Mouse (Mus musculus) kidney, postnatal 0 days (tissue): ENCODE measurements at regions not wholly inside any gene's neighbourhood (a gene's known extent, or its start where the extent isn't known, plus 50 kb on each side); places are given as distances from the start of the nearest gene placed in this dataset.
A peak's percentile ranks its signal among the peaks of the same experiment; 100 is the strongest.

Source experiments
- ATAC-seq: fragments of 200-750 bp; cut with Nextera tagmentation; replicated peaks from 2 replicates; pipeline ENCODE4 v1.8.0; 2017; ENCODE audit warnings: low read depth, moderate number of reproducible peaks, moderate TSS enrichment, moderate library complexity; ENCODE audit not compliant: low FRiP score
- DNase-seq: peaks from one replicate; pipeline ENCODE4 v3.0.0-alpha.2; 2016; ENCODE audit warnings: low spot score
- H3K27ac ChIP-seq: fragments of 300-500 bp; sonication (generic); 2 replicates; pipeline ENCODE4 v1.5.1; 2014; ENCODE audit warnings: mild to moderate bottlenecking
- H3K27me3 ChIP-seq: fragments of 300-500 bp; sonication (generic); 2 replicates; pipeline ENCODE4 v1.6.1; 2014; ENCODE audit warnings: low read length, mixed read lengths; ENCODE audit not compliant: insufficient read depth
- H3K36me3 ChIP-seq: fragments of 300-500 bp; sonication (generic); 2 replicates; pipeline ENCODE4 v1.6.1; 2014; ENCODE audit warnings: low read length, mixed read lengths; ENCODE audit not compliant: insufficient read depth
- H3K4me1 ChIP-seq: fragments of 300-500 bp; sonication (generic); replicated peaks from 2 replicates; pipeline ENCODE4 v1.6.1; 2014; ENCODE audit warnings: antibody characterized with exemption, low read length, mixed read lengths; ENCODE audit not compliant: insufficient read depth
- H3K4me2 ChIP-seq: fragments of 300-500 bp; sonication (generic); 2 replicates; pipeline ENCODE4 v1.6.1; 2014; ENCODE audit warnings: mild to moderate bottlenecking, low read length, moderate library complexity, mixed read lengths
- H3K4me3 ChIP-seq: fragments of 300-500 bp; sonication (generic); replicated peaks from 2 replicates; pipeline ENCODE4 v1.5.1; 2014; ENCODE audit warnings: low read depth, low read length
- H3K9ac ChIP-seq: fragments of 300-500 bp; sonication (generic); 2 replicates; pipeline ENCODE4 v1.6.1; 2014; ENCODE audit warnings: low read depth, low read length
- H3K9me3 ChIP-seq: fragments of 300-500 bp; sonication (generic); replicated peaks from 2 replicates; pipeline ENCODE4 v1.6.1; 2016; ENCODE audit warnings: low read length, inconsistent platforms, mixed read lengths
- CTCF ChIP-seq: IDR thresholded peaks from 2 replicates; pipeline ENCODE4 v1.5.1; 2016; ENCODE audit warnings: antibody characterized with exemption, low read depth, mild to moderate bottlenecking, moderate library complexity
- WGBS: fragments of 180-500 bp; shearing (Covaris S2); extraction: QIAGEN DNeasy Blood & Tissue Kit; methylation state at CpG from one replicate; pipeline ENCODE4 v1.1.7; 2014; 5-methylcytosine and 5-hydroxymethylcytosine counted together

DNA sequence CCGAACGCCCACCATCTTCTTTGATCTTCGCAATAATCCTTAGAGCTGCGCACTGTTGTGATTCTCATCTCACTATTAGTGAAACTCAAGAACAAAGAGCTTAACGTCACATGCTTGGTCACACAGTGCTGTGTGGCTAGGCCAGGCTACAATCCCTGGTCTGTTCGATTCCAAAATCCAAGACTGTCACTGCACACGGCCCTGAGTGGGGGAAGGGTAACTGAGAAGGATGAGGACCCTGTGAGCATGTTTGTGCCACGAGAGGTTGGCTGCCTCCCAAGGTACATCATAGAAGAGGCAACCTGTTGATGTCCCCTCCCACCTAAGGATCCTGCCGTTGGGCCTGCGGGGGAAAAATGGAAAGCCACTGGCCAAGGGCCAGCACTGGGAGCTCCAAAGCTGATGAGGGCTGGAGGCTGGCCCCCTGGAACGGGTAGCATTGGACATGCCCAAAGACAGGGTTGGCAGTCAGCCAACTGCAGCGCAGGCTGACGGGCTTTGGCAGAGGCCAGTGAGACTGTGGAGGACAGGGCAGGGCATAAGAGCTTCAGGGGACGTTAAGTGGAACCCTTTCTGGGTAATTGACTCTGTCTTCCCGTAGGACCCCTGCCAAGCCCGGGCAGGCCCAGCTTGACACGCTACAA lies 172.1 kb upstream of the Cadm1 start:
- ATAC-seq, result peak; percentile 54; the same call in 1 of the 2 replicates
- no peak overlapping the region for H3K4me2 ChIP-seq
- WGBS, result 48% methylated on average over 17 of the region's 17 CpGs
- H3K27ac ChIP-seq, result no peak overlapping the region
- TF ChIP-seq CTCF, result no peak
- H3K36me3 ChIP-seq, result no peaks in the 10 kb centered on the region
- no peak overlapping the region for H3K4me3 ChIP-seq
- no peak overlapping the region for H3K9ac ChIP-seq
- no peaks in the 10 kb centered on the region for H3K4me1 ChIP-seq
- no peaks in the 10 kb centered on the region for H3K9me3 ChIP-seq
- no peaks in the 10 kb centered on the region for H3K27me3 ChIP-seq
- DNase-seq, result no peak

DNA sequence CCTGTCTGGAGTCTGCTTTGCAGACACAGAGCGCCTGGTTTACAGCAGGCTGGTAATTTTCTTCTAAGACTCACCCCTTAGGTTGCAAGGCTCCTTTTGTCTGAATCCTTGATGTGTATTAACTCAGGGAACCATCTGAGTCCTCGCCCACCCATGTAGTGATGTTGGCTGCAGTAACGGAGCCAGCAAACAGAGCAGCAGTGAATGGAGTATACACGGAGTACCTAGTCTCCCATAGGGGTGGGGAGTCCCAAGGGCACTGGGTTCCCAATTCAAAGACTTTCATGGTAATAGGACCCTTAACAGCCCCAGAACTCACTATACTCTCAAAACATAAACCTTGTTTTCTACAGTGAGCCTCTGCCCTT lies 171.6 kb upstream of the Cadm1 start:
- Histone ChIP-seq H3K27me3 (no peaks in the 10 kb centered on the region), H3K4me3 (no peak overlapping the region), H3K9me3 (no peaks in the 10 kb centered on the region), H3K27ac (no peak overlapping the region), H3K4me1 (no peaks in the 10 kb centered on the region), H3K4me2 (no peak overlapping the region), H3K9ac (no peak overlapping the region), H3K36me3 (no peaks in the 10 kb centered on the region)
- DNase-seq, result no peak
- ATAC-seq, result no peak
- 64% methylated on average over 4 of the region's 4 CpGs for WGBS
- TF ChIP-seq CTCF, result no peak

DNA sequence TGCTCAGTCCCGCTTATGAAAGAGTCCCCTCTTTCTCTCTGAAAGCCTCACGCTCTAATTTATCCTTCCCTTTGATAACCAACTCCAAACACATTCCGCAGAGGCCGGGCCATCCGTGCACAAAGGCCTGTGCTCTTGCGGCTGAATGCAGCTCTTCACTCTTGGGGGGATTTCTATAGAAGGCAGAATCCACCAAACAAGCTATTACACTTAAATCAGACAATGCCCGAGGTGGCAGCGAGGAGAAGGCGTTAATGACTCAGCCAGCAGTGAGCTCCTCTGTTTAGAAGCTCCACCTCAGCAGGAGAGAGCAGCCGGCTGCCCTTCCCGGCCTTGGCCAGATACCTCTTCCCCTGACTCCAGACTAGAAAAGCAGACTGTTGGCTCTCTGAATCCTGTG lies 166.9 kb upstream of the Cadm1 start:
- no peak for TF ChIP-seq CTCF
- DNase-seq, result no peak
- Histone ChIP-seq H3K27ac (no peak overlapping the region), H3K9me3 (no peaks in the 10 kb centered on the region), H3K4me3 (no peak overlapping the region), H3K4me1 (peaks cover 3% of the 10 kb centered on the region), H3K9ac (no peak overlapping the region), H3K36me3 (no peaks in the 10 kb centered on the region), H3K27me3 (0 out of 2 replicates have a peak, but pooled peaks cover 3% of the 10 kb centered on the region), H3K4me2 (no peak overlapping the region)
- WGBS, result 50% methylated on average over 11 of the region's 11 CpGs
- no peak for ATAC-seq

DNA sequence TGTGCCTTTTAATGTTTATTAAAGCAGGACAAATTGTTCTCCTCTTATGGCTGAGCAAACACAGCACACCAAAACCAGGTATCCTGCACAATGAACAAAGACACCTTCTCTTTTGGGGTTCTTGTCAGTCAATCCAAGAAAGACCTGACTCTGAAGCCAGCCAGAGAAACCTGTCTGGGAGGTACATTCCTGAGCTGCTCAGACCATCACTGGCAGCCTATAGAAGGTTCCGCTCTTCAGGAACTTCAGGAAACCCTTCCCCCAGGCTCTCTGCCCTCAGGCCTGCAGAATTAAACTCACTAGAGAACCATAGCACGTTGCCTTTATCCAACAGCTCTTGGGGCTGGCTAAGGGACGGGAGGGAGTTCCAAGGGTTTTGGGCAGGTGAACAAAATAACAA lies 165.2 kb upstream of the Cadm1 start:
- WGBS, result 63% methylated on average over 3 of the region's 3 CpGs
- Histone ChIP-seq H3K36me3 (no peaks in the 10 kb centered on the region), H3K4me3 (no peak overlapping the region), H3K9me3 (no peaks in the 10 kb centered on the region), H3K4me2 (no peak overlapping the region), H3K27me3 (0 out of 2 replicates have a peak, but pooled peaks cover 3% of the 10 kb centered on the region), H3K4me1 (peaks cover 7% of the 10 kb centered on the region), H3K9ac (no peak overlapping the region), H3K27ac (no peak overlapping the region)
- ATAC-seq (no peak), DNase-seq (no peak)
- TF ChIP-seq CTCF, result no peak

DNA sequence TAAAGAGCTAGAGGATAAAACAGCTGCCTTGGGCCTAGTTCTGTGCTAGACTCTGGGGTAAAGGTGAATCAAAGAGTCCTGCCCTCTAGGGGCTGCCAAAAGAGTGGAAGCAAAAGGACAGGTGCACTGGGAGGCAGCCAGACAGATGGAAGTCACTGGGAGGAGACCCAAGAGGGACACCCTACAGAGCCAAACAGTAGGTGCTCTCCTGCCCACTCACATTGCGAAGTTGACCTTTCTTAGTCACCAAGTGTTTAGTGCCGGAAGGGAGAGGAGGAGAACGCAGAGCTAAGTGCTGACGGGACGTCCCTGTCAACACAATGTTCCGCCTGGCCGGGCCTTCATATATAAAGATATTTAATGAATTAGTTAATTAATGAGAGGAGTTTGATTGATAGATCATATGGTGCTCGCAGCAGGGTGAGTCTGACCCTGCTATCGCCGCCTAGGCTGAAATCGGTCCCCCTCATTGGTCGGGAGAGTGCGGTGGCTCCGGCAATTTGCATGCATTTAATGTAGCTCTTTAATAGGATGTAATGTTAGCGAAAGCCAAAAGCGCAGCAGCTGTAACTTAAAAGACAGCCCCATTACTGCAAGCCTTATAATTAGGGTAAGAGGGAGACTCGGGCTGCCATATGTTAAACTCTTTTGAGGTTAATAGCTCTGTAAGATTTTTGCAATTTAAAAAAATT lies 162.6 kb upstream of the Cadm1 start:
- Histone ChIP-seq H3K9me3 (no peaks in the 10 kb centered on the region), H3K4me2 (peak overlapping the region; percentile 58), H3K36me3 (no peaks in the 10 kb centered on the region), H3K27me3 (0 out of 2 replicates have a peak, but pooled peaks cover 3% of the 10 kb centered on the region), H3K27ac (no peak overlapping the region), H3K9ac (no peak overlapping the region), H3K4me3 (peak overlapping the region; percentile 24; the same call in 1 of the 2 replicates), H3K4me1 (peaks cover 7% of the 10 kb centered on the region)
- peak; percentile 31; the same call in 1 of the 2 replicates for TF ChIP-seq CTCF
- ATAC-seq, result no peak; the same call in 1 of the 2 replicates
- WGBS, result 19% methylated on average over 17 of the region's 17 CpGs
- peak; percentile 35 for DNase-seq

DNA sequence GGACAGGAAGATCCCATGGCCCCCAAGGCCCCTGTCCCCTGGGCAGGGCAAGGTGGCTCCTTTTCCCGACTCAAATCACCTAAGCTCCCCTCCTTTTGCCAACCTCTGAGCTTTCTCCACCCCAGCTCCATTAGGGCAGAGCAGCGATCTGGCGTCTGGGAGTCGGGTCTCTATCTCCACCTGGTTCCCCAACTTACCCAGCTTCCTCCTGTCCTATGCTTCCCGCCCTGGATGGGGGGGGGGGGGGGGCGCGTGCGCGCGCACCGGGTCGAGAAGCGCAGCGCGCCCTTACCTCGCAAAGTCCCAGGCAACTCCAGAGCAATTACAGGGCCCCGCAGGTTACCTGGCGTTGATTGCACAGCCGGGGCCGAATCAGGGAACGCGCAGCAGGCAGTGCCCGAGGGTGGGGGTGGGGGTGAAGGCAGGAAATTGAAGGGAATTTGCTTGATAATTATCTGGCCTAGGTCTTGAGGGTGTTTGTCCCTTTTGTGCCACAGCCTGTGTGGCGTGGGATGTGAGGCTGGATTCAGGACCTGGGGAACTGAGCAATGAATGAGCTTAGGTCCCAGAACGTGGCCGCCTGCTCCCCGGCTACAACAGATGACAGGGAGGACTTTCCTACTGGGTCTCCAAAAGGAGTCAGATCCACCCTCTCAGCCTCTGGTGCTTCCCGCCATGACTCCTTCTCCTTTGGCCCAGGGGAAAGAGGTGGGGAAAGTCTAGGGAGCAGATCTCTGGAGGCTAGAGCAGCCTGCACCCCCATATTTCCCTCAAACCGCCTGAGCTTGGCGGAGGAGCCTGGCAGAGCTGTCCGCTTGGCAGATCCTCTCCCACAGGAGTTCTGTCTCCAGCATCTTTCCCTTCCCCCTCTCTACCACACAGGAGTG lies 161.7 kb upstream of the Cadm1 start:
- Histone ChIP-seq H3K27me3 (0 out of 2 replicates have a peak, but pooled peaks cover 3% of the 10 kb centered on the region), H3K36me3 (no peaks in the 10 kb centered on the region), H3K4me3 (peak overlapping the region; percentile 24), H3K4me2 (peak overlapping the region; percentile 58), H3K9ac (no peak overlapping the region), H3K27ac (no peak overlapping the region), H3K4me1 (peaks cover 7% of the 10 kb centered on the region), H3K9me3 (no peaks in the 10 kb centered on the region)
- ATAC-seq, result peak; percentile 40; the same call in 1 of the 2 replicates
- 6% methylated on average over 30 of the region's 31 CpGs for WGBS
- no peak for TF ChIP-seq CTCF
- no peak for DNase-seq
